Mouse (Mus musculus): ENCODE data around the gene Prrg2. TPM values are rescaled to one million over a fixed set of nuclear protein-coding genes. Genes with fewer than 3 reads are reported as not detected.

The Prrg2 gene
- polyA plus RNA-seq (2012; fragmentation: generic; extraction: Trizol) = 10 to 100 TPM; 15.9 to 50.5 TPM

GRCm38 (mm10) chr7:45062239-45062835 lies at the start of gene Prrg2, which contains the start of gene Nosip:
Prrg2 (minus strand) TSS chr7:45062677.
Nosip (plus strand) TSS chr7:45062429.

GRCm38 (mm10) chr7:45103652-45104180 lies 41.2 kb upstream of the Prrg2 start, which contains the start of gene Fcgrt:
Fcgrt (minus strand) TSS chr7:45103851.

GRCm38 (mm10) chr7:45092048-45092447 lies 29.6 kb upstream of the Prrg2 start, which contains the start of gene Rcn3:
Rcn3 (minus strand) TSS chr7:45092221.

GRCm38 (mm10) chr7:45052862-45053116 lies 9.7 kb downstream of the Prrg2 start, which contains the start of gene Prr12:
Prr12 (minus strand) TSS chr7:45052881.

GRCm38 (mm10) chr7:45017242-45018061 lies 45.0 kb downstream of the Prrg2 start, which contains the start of gene Rras:
Rras (plus strand) TSS chr7:45017961.

GRCm38 (mm10) chr7:45015957-45016612 lies 46.4 kb downstream of the Prrg2 start, which contains the start of gene Scaf1:
Scaf1 (minus strand) TSS chr7:45016363.

Other genes with a start within 250 kb of the Prrg2 start
- gene Nup62, start 246.6 kb downstream of the Prrg2 start, polyA plus RNA-seq (2012; fragmentation: generic; extraction: Trizol) = 10 to 100 TPM; 38.6 to 53.4 TPM
- 1 to 10 TPM in 1 of 2 experiments, under 1 TPM in 1; 0.55 to 3.7 TPM for gene Il4i1, start 246.3 kb downstream of the Prrg2 start, polyA plus RNA-seq (2012; fragmentation: generic; extraction: Trizol)
- 100 to 1,000 TPM; 139 to 293 TPM for gene Atf5, start 246.0 kb downstream of the Prrg2 start, polyA plus RNA-seq (2012; fragmentation: generic; extraction: Trizol)
- 100 to 1,000 TPM; 148 to 208 TPM for gene Akt1s1, start 213.7 kb downstream of the Prrg2 start, polyA plus RNA-seq (2012; fragmentation: generic; extraction: Trizol)
- 10 to 100 TPM; 52.9 to 61.3 TPM for gene Tbc1d17, start 213.6 kb downstream of the Prrg2 start, polyA plus RNA-seq (2012; fragmentation: generic; extraction: Trizol)
- 10 to 100 TPM; 26.9 to 30.8 TPM for gene Pnkp, start 205.5 kb downstream of the Prrg2 start, polyA plus RNA-seq (2012; fragmentation: generic; extraction: Trizol)
- 100 to 1,000 TPM; 265 to 602 TPM for gene Ptov1, start 192.9 kb downstream of the Prrg2 start, polyA plus RNA-seq (2012; fragmentation: generic; extraction: Trizol)
- 10 to 100 TPM; 52.4 to 67.0 TPM for gene Med25, start 170.0 kb downstream of the Prrg2 start, polyA plus RNA-seq (2012; fragmentation: generic; extraction: Trizol)
- gene Fuz, start 166.6 kb downstream of the Prrg2 start, polyA plus RNA-seq (2012; fragmentation: generic; extraction: Trizol) = 10 to 100 TPM; 12.7 to 23.2 TPM
- gene Ap2a1, start 133.2 kb downstream of the Prrg2 start, polyA plus RNA-seq (2012; fragmentation: generic; extraction: Trizol) = 10 to 100 TPM; 68.5 to 88.3 TPM
- under 1 TPM in 1 of 2 experiments, not detected in 1; 0.28 TPM for gene Tsks, start 119.5 kb downstream of the Prrg2 start, polyA plus RNA-seq (2012; fragmentation: generic; extraction: Trizol)
- gene Cpt1c, start 87.8 kb downstream of the Prrg2 start, polyA plus RNA-seq (2012; fragmentation: generic; extraction: Trizol) = 10 to 100 TPM; 18.8 to 57.8 TPM
- 100 to 1,000 TPM; 400 to 521 TPM for gene Prmt1, start 76.1 kb downstream of the Prrg2 start, polyA plus RNA-seq (2012; fragmentation: generic; extraction: Trizol)
- gene Irf3, start 65.0 kb downstream of the Prrg2 start, polyA plus RNA-seq (2012; fragmentation: generic; extraction: Trizol) = 10 to 100 TPM; 48.6 to 59.4 TPM
- 10 to 100 TPM in 1 of 2 experiments, 1 to 10 TPM in 1; 7.7 to 25.0 TPM for gene Bcl2l12, start 64.0 kb downstream of the Prrg2 start, polyA plus RNA-seq (2012; fragmentation: generic; extraction: Trizol)
- gene Scaf1, start 46.3 kb downstream of the Prrg2 start, polyA plus RNA-seq (2012; fragmentation: generic; extraction: Trizol) = 10 to 100 TPM; 40.4 to 82.2 TPM
- 100 to 1,000 TPM; 124 to 245 TPM for gene Rras, start 44.7 kb downstream of the Prrg2 start, polyA plus RNA-seq (2012; fragmentation: generic; extraction: Trizol)
- gene Prr12, start 9.8 kb downstream of the Prrg2 start, polyA plus RNA-seq (2012; fragmentation: generic; extraction: Trizol) = 10 to 100 TPM; 15.5 to 50.5 TPM
- gene Nosip, start 248 bp downstream of the Prrg2 start, polyA plus RNA-seq (2012; fragmentation: generic; extraction: Trizol) = 10 to 100 TPM; 70.7 to 93.8 TPM
- 100 to 1,000 TPM in 1 of 2 experiments, 10 to 100 TPM in 1; 38.2 to 683 TPM for gene Rcn3, start 29.5 kb upstream of the Prrg2 start, polyA plus RNA-seq (2012; fragmentation: generic; extraction: Trizol)
- 100 to 1,000 TPM in 1 of 2 experiments, 10 to 100 TPM in 1; 35.9 to 373 TPM for gene Fcgrt, start 41.2 kb upstream of the Prrg2 start, polyA plus RNA-seq (2012; fragmentation: generic; extraction: Trizol)
- gene Rps11, start 61.8 kb upstream of the Prrg2 start, polyA plus RNA-seq (2012; fragmentation: generic; extraction: Trizol) = 1,000 to 10,000 TPM; 3,371 to 8,325 TPM
- over 10,000 TPM in 1 of 2 experiments, 1,000 to 10,000 TPM in 1; 5,910 to 13,875 TPM for gene Rpl13a, start 66.1 kb upstream of the Prrg2 start, polyA plus RNA-seq (2012; fragmentation: generic; extraction: Trizol)
- gene Gm45713, start 73.6 kb upstream of the Prrg2 start, polyA plus RNA-seq (2012; fragmentation: generic; extraction: Trizol) = 1 to 10 TPM; 2.2 to 3.0 TPM
- 10 to 100 TPM in 1 of 2 experiments, 1 to 10 TPM in 1; 2.1 to 23.0 TPM for gene Flt3l, start 73.8 kb upstream of the Prrg2 start, polyA plus RNA-seq (2012; fragmentation: generic; extraction: Trizol)
- gene Pih1d1, start 91.6 kb upstream of the Prrg2 start, polyA plus RNA-seq (2012; fragmentation: generic; extraction: Trizol) = 100 to 1,000 TPM; 244 to 448 TPM
- 100 to 1,000 TPM in 1 of 2 experiments, 10 to 100 TPM in 1; 58.8 to 137 TPM for gene Aldh16a1, start 91.9 kb upstream of the Prrg2 start, polyA plus RNA-seq (2012; fragmentation: generic; extraction: Trizol)
- under 1 TPM; 0.04 to 0.18 TPM for gene Slc17a7, start 101.3 kb upstream of the Prrg2 start, polyA plus RNA-seq (2012; fragmentation: generic; extraction: Trizol)
- under 1 TPM; 0.04 to 0.48 TPM for gene Gfy, start 116.9 kb upstream of the Prrg2 start, polyA plus RNA-seq (2012; fragmentation: generic; extraction: Trizol)
- not detected for gene Pth2, start 118.3 kb upstream of the Prrg2 start, polyA plus RNA-seq (2012; fragmentation: generic; extraction: Trizol)
- 1 to 10 TPM in 1 of 2 experiments, under 1 TPM in 1; 0.71 to 4.3 TPM for gene Ccdc155, start 142.2 kb upstream of the Prrg2 start, polyA plus RNA-seq (2012; fragmentation: generic; extraction: Trizol)
- gene Dkkl1, start 149.5 kb upstream of the Prrg2 start, polyA plus RNA-seq (2012; fragmentation: generic; extraction: Trizol) = under 1 TPM in 1 of 2 experiments, not detected in 1; 0.15 TPM
- 100 to 1,000 TPM in 1 of 2 experiments, 10 to 100 TPM in 1; 60.5 to 105 TPM for gene Tead2, start 153.1 kb upstream of the Prrg2 start, polyA plus RNA-seq (2012; fragmentation: generic; extraction: Trizol)
- under 1 TPM; 0.11 to 0.28 TPM for gene Cd37, start 176.4 kb upstream of the Prrg2 start, polyA plus RNA-seq (2012; fragmentation: generic; extraction: Trizol)
- gene Slc6a16, start 178.4 kb upstream of the Prrg2 start, polyA plus RNA-seq (2012; fragmentation: generic; extraction: Trizol) = not detected
- not detected for gene Slc6a21, start 214.8 kb upstream of the Prrg2 start, polyA plus RNA-seq (2012; fragmentation: generic; extraction: Trizol)